Mouse (Mus musculus) liver, adult 2 months (tissue): ENCODE results near the gene Ube2d2b.

Experiments
- CTCF ChIP-seq: fragments of 200-500 bp; IDR thresholded peaks from 2 replicates; pipeline ENCODE4 v1.5.1; 2011; ENCODE audit warnings: low read depth, low read length, control low read depth
- POLR2A ChIP-seq: fragments of 200-500 bp; IDR thresholded peaks from 2 replicates; pipeline ENCODE4 v1.6.1; 2011; ENCODE audit warnings: low read length, control low read depth; ENCODE audit not compliant: insufficient read depth; ENCODE audit errors: extremely low read depth

GRCm38 (mm10) chr5:107840549-107841238, 10.8 kb downstream of the Ube2d2b start:
- TF ChIP-seq CTCF (no peak), POLR2A (no peak)
